Mouse (Mus musculus): ENCODE measurements around the gene Sppl2b.
"Not testable (repeated sequence)": the region's sequence is repeated elsewhere in the genome, so short reads cannot be mapped to it uniquely, and the experiment has no call there.

Sppl2b gene

GRCm38 (mm10) chr10:80823847-80824643 is 31.0 kb upstream of the Sppl2b start:
- no peak for DNase-seq (ENCODE audit: extremely low read depth, low read depth, low spot score)

GRCm38 (mm10) chr10:80824827-80825226 is 30.2 kb upstream of the Sppl2b start:
- no peak for DNase-seq (ENCODE audit: extremely low read depth, low read depth, low spot score)

- DNase-seq (ENCODE audit: extremely low read depth, low read depth, low spot score) = peak; percentile 98
These were observed 28.7 kb upstream of the Sppl2b start, which contains the start of gene Oaz1 for GRCm38 (mm10) chr10:80826151-80827062. Oaz1 (plus strand) TSS chr10:80826656.

GRCm38 (mm10) chr10:80827063-80827869 is 27.8 kb upstream of the Sppl2b start:
- no peak for DNase-seq (ENCODE audit: extremely low read depth, low read depth, low spot score)

- DNase-seq (ENCODE audit: extremely low read depth, low read depth, low spot score) = no peak
These were observed 27.1 kb upstream of the Sppl2b start for GRCm38 (mm10) chr10:80827870-80828420.

- not testable (repeated sequence) for DNase-seq (ENCODE audit: extremely low read depth, low read depth, low spot score)
These were observed 26.5 kb upstream of the Sppl2b start for GRCm38 (mm10) chr10:80828587-80828986.

- DNase-seq (ENCODE audit: extremely low read depth, low read depth, low spot score) = no peak
These were observed 25.5 kb upstream of the Sppl2b start for GRCm38 (mm10) chr10:80829359-80830278.

- DNase-seq (ENCODE audit: extremely low read depth, low read depth, low spot score) = no peak
These were observed 23.9 kb upstream of the Sppl2b start for GRCm38 (mm10) chr10:80831136-80831535.

DNA sequence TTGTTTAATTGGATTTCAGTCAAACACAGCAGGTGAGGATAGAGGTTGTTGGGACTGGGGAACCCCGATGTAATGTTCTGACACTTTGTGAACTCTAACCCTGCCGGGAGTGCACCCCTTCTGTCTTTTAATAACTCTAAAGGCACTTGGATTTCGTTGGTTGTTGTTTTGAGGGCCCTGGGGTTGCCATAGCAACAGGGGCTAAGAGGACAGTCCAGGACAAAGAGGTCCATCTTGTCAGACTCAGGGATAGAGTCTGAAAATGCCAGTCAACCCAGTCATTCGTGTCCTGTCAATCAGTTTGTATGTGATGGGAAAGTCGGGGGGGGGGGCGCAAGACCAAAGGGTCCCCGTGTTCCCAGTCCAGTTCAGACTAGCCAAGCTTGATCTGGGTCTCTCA is 22.3 kb upstream of the Sppl2b start:
- DNase-seq (ENCODE audit: extremely low read depth, low read depth, low spot score) = no peak

GRCm38 (mm10) chr10:80835617-80836016 is 19.5 kb upstream of the Sppl2b start:
- no peak for DNase-seq (ENCODE audit: extremely low read depth, low read depth, low spot score)

- no peak for DNase-seq (ENCODE audit: extremely low read depth, low read depth, low spot score)
These were observed 18.1 kb upstream of the Sppl2b start for GRCm38 (mm10) chr10:80836949-80837379.

GRCm38 (mm10) chr10:80837827-80838226 is 17.2 kb upstream of the Sppl2b start:
- no peak for DNase-seq (ENCODE audit: extremely low read depth, low read depth, low spot score)

GRCm38 (mm10) chr10:80838346-80838912 is 16.6 kb upstream of the Sppl2b start:
- no peak for DNase-seq (ENCODE audit: extremely low read depth, low read depth, low spot score)

GRCm38 (mm10) chr10:80839848-80840247 is 15.2 kb upstream of the Sppl2b start:
- DNase-seq (ENCODE audit: extremely low read depth, low read depth, low spot score) = no peak

DNA sequence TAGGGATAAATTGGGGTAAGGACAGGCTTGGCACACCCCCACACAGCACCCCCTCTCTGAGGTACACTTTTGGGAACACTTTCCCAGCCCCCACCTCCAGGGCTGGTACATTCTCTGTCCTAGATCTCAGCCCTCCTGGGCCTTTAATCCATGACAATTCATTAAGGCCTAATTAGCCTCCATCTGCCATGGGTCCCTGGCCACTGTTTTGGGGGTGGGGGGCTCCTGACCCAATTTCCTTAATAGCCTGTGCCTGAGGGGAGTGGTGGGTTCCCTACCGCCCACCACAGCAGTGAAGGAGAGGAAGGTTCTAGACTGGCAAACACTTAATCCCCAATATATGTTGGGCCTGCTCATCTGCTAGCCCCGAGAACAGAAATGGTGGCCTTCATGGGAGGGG is 13.4 kb upstream of the Sppl2b start:
- no peak for DNase-seq (ENCODE audit: extremely low read depth, low read depth, low spot score)

DNA sequence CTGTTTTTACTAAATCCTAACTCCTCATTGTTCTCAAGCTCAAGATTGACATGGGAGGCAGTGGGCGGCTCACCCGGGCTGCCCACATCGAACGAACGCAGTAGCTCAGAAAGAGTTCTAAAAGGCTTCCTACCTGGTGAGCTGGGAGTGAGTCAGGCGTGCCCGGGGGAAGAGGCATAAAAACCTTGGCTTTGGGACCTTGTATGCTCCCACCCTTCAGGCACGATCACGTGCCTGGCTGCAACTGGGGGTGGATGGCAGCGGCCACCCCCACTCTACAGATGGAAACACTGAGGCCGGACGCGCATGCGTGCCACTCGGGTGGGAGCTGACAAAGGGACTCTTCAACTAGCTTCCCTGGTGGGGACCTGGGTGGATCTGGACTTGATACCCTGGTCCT is 12.7 kb upstream of the Sppl2b start:
- no peak for DNase-seq (ENCODE audit: extremely low read depth, low read depth, low spot score)

DNA sequence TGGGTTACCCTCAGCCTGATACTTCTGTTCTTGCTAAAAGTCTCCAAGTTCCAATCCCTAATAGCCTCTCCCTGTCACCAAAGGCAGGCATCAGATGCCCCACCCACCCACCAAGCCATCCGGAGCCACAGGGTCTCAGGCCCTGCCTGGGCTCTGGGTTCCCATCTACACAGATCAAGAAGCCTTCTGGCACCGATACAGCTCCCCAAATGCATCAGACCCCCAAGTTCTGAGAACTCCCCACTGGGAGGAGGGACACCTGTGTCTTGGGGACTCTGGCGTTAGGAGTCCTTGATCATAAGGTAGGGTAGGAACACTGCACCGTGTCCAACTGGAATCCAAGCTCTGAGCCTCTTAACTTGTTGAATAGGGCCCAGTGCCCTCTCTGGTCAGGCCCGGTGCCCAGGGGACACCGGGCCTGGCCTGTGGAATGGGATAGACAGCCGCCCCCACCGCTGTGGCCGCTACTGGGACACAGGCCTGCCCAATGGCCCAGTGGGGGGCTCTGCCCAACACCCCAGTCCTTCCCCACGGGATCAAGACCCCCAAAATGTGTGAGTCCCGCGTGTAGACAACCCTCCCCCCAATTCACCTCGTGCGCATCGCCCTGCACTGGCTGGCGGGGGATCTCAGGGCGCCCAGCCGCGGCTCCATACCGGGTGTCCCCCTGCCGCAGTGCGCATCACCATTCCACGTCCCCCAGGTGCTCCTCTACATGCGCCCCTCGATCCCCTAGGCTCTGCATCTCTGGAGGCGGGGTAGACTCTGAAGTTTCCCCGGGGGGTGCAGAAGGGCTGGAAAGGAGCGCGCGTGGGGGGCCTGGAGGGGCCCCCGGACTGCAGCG is 11.8 kb upstream of the Sppl2b start:
- no peak for DNase-seq (ENCODE audit: extremely low read depth, low read depth, low spot score)

DNA sequence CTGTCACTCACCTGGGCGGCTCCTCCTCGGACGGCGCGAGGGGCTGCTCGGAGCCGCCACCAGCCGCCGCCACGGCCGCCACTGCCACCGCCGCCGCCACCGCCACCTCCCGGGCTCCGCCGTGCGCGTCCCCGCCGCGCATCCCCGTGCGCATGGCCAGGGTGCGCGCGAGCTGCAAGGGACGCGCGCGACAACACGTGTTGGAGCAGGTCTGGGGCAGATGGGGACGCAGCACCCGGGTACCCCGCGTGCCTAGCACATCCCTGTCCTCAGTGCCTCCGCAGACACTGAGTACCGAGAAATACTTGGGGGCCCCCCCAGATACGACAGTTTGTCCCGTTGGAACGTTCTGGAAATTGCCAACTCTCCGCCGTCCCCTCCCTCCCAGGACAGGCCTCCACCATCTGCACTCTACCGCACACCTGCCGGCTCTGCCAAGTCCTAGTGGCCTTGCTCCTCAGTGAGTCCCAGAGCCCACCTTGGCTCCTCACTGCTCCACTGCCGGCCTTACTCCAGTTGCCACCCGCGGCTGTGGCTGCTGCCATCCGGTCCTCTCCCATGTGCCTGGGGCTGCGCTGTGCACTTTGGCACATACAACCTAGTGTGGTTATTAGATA is 11.0 kb upstream of the Sppl2b start, which contains the start of gene Lingo3:
Gene Lingo3 (minus strand): TSS at position 109 of the 617 bp plus-strand sequence.
- no peak for DNase-seq (ENCODE audit: extremely low read depth, low read depth, low spot score)
